Mouse (Mus musculus): ENCODE data around the gene Hnf1a.
"Not testable (repeated sequence)": the region's sequence is repeated elsewhere in the genome, so short reads cannot be mapped to it uniquely, and the experiment has no call there.

Hnf1a gene

DNA sequence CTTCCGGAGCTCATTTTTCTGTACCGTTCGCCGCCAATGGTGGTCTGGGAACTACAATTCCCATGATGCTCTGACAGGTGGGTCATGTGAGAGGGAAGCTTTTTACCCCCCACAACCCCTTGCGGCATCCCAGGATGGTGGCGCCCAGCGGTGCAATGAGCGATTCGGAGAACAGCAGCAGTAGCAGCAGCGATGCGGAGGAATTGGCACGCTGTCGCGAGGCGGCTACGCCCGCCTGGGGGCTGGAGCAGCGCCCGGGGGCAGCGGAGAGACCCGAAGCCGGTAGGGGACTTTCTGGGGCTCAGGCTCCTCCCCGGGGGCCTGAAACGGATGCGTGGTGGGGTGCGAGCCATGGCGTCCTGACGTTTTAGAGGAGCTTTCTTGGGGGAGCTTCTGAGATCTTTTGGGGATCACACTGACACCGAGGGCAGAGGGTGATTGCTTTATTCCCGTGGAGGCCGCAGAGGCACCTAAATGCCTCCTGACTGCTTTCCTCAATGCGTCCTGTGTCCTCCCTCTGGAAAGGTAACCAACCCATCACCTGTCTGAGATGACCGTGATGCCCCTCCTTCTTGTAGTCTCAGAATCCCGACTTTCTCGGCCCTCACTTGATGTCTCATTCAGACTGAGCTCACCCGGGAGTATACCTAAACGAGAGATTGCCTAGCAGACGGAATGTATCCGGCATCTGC is 28.7 kb downstream of the Hnf1a start, which contains the start of gene 2210016L21Rik:
Gene 2210016L21Rik, plus strand, starts transcription at position 85 of the 692 bp plus-strand sequence.
- peak; percentile 85 for DNase-seq

DNA sequence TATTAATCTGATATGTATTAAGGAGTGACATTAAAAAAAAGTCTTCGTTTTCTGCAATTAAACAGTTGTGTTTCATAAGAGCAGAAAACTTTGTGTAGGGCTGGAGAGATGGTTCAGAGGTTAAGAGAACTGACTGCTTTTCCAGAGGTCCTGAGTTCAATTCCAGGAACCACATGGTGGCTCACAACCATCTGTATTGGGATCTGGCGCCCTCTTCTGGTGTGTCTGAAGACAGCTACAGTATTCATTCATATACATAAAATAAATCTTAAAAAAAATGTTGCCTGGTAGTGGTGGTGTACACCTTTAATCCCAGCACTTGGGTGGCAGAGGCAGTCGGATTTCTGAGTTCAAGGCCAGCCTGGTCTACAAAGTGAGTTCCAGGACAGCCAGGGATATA is 29.8 kb downstream of the Hnf1a start:
- DNase-seq = peak; percentile 38

DNA sequence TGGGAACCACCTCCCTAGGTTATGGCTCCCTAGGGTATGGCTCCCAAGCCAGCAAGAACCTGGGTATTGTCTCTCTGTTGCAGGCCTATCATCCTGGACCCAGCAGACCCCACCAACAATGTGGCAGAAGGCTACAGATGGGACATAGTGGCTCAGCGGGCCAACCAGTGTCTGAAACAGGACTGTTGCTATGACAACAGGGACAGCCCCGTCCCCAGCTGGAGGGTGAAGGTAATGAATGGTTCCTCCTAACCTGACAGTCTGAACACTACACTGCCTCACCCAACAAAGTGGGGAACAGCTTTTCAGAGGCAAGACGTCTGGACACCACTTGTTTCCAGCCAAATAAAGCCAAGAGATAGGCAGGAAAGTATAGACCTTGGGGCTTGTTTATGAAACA is 35.1 kb downstream of the Hnf1a start:
- no peak for DNase-seq

DNA sequence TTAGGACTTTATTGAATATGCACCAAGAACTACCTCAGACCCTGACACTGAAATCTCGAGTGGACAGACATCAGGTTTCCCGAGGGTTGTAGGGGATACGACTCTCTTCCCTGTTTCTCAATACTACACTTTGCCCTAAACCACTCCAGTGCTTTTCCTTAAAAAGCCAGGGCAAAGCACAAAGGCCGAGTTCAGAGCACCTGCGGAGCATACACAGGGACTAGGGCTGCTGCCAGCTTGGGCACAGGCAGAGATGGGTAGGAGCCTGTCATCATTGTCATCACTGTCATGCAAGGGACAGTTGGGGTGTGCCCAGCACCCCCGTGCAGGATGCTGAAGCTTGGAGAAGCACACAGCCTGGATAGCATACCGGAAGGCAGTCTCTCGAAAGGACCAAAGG is 37.7 kb downstream of the Hnf1a start:
- DNase-seq = no peak

DNA sequence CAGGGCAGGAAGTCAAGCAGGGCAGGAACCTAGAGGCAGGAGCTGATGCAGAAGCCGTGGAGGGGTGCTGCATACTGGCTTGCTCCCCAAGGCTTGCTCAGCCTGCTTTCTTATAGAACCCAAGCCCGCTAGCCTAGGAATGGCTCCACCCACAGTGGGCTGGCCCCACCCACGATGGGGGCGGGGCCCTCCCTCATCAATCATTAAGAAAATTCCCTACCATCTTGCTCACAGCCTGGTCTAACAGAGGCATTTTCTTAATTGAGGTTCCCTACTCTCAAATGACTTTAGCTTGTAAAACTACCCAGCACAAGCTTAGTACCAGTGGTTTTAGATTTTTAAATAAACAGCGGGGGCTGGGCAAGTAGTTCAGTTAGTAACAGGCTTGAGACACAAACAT is 39.3 kb downstream of the Hnf1a start:
- no peak for DNase-seq

DNA sequence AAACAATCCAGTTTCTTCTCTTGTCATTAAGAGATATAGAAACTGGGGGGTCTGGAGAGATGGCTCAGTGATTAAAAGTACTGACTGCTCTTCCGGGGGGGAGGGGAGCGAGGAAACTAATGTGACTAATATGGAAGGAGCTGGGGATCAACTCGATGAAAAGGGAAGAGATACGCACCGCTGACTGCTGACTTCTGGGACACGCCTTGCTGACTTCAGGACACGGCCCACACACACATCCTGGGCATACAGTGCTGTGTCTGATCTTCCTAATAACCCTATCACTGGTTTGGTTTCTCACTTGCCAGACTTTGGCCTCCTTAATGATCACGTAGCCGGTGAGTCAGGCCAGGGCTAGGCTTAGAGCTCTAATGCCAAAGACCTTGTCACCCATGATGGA is 44.1 kb downstream of the Hnf1a start:
- DNase-seq = no peak

DNA sequence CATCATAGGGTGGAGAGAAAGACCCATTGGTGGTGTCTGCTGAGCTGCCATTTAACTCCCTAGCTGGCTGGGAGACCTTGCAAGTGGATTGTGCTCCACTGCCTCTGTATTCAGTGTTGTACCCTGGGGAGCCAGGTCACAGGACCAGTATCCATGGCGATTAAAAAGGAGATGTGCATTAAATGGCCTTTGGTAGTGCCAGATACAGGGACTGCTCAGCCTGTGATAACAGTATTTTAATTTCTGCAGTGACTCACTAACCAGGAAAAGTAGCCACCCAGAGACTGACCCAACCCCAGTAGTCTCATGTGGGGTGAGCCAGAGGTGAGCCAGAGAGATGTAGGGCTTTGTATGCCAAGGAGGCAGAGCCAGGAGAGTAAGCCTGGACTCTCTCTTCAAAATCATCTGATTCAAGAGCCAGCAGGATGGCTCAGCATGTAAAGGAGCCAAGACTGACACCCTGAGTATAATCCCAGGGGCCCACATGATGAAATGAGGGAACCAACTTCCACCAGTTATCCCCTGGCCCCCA is 44.7 kb downstream of the Hnf1a start:
- DNase-seq = no peak

DNA sequence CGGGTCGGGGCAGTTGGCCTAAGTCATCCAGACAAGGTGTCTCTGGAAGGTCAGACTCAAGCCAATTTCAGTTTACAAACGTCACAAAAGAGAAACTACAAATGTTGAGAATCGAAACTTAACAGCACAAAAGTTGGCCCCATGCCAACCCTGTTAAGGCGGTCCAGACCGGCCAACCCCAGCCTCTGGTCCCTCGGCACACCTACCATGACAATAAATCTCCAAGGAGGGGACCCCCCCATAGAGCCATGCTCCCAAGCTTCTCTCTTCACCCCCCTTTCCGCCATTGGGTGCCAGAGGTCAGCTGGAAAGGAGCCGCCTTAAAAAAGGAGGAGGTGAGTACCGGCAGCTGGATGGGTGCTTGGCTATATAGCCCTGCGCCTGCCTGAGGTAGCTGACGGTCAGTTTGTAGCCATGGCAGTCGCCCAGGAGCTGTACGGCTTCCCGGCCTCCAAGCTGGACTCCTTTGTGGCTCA is 47.9 kb downstream of the Hnf1a start, which contains the start of gene Oasl1:
Gene Oasl1, plus strand, starts transcription at position 243 of the 476 bp plus-strand sequence.
- peak; percentile 44 for DNase-seq

DNA sequence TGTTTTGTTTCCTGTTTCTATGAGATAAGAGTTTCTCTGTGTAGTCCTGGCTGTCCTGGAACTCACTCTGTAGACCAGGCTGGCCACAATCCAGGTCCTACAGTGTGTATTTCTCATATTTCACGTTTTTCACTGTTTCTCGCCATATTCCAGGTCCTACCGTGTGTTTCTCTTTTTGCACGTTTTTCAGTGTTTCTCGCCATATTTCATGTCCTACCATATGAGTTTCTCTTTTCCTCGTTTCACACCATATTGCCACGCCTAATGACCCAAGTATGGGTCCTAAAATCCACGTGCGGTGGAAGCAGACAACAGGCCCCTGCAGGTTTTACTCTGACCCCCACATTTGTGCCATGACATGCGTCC is 48.5 kb downstream of the Hnf1a start:
- no peak for DNase-seq

DNA sequence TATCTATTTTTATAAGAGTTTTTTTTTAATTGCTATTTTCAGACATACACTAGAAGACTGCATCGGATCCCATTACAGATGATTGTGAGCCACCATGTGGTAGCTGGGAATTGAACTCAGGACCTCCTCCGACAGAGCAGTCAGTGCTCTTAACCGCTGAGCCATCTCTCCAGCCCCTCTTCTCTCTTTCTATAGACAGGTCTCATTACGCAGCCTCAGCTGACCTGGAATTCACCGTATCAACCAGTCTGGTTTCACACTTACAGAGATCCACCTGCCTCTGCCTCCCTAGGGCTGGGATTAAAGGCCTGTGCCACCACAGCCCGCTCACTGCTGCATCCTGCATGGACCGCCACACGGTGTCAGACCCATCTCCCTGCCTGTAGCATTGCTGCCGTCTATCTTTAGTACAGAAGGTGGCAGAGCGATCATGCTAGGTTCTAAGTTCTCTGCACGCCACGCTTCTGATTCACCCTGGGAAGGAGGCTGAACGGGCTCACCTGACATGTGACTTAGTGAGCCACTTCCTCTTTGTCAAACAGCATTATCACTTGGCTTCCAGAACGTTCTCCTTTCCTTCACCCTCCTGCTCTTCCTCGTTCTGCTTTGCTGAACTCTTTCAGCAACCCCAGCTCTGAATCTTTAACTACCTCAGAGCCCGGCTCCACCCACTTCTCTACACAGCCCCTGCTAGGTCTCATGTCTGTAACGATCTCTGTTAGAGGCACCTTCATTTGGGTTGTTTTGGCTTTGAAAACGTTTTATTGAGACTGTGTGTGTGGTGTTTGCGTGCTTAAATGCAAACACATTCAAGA is 49.1 kb downstream of the Hnf1a start:
- peak; percentile 71 for DNase-seq

DNA sequence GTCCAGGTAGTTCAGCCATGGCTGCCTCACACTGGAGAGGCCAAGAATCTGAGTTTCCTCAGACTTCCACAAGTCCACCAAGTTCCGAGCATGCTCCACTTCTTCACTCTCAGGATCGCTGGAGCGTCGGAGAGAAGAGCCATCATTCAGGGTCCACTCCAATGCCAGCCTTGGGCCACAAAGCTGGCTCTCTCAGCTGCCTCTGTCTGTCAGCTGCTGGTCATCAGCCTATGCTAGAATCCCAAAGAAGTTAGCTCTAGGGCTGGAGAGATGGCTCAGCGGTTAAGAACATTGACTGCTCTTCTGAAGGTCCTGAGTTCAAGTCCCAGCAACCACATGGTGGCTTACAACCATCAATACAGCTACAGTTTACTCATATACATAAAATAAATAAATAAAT is 53.5 kb downstream of the Hnf1a start:
- DNase-seq = not testable (repeated sequence)

DNA sequence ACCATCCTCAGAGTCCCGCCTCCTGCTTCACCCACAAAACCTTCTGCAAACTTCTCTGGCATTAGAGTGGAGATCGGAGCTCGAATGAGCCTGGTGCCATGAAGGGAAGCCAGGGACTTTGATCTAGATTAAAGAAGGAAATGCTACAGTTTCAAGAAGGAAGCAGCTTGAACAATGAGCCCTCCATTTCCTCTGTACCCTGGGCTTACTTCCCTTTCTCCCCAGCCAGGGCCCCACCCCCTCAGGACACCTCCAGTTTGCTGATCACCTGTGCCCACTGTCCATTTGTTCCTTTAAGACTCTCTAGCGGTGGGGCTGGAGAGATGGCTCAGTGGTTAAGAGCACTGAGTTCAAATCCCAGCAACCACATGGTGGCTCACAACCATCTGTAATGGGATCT is 54.1 kb downstream of the Hnf1a start:
- DNase-seq = no peak

DNA sequence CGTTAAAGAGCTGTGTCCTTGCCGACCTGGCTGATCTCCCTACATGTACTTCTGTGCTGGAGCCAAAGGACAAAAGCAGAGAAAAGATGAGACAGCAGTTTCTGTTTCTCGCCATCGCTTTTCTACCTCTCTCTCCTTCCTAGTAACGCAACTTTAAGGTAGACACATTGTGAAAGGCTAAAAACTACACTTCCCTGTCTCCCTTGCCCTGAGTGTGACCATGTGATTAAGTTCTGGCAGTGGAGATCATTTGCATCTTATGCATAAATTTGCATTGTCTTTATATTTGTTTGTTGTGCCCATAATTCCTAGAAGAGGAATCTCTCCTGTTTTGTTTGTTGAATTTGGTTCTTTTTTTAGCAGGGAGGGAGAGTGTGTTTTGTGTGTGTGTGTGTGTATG is 55.0 kb downstream of the Hnf1a start:
- no peak for DNase-seq

DNA sequence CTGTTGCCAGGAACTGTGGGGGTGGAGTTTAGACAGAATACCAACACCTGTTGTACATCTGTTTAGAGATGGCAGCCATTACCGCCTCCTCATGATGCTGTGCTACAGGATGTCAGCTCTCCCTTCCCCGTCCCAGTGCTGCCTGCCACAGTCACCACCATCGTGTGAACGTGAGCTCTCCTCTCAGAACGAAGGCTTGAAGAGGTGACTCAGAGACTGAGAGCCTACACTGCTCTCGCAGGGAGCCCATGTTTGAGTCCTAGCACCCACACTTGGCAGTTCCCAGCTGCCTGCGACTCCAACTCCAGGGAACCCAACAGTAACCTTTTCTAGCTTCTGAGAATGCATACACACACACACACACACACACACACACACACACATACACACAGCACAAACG is 56.0 kb downstream of the Hnf1a start:
- DNase-seq = peak; percentile 22

DNA sequence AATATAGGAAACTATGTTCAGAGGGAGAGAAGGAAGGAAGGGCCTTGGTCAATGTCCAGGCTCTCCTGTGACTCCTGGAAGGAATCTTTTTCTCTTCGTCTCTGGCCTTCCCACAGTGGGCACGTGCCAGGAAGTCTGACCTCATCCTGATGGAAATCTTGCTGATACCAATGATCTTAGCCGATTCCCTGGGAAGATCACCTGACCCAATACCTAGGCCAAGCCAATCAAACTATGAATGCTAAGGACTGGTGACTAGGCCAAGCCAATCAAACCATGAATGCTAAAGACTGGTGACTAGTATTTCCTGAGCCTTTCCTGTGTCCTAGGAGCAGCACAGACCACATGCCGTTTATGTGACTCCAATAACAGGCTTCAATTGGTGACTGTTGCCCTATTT is 57.2 kb downstream of the Hnf1a start:
- no peak for DNase-seq

DNA sequence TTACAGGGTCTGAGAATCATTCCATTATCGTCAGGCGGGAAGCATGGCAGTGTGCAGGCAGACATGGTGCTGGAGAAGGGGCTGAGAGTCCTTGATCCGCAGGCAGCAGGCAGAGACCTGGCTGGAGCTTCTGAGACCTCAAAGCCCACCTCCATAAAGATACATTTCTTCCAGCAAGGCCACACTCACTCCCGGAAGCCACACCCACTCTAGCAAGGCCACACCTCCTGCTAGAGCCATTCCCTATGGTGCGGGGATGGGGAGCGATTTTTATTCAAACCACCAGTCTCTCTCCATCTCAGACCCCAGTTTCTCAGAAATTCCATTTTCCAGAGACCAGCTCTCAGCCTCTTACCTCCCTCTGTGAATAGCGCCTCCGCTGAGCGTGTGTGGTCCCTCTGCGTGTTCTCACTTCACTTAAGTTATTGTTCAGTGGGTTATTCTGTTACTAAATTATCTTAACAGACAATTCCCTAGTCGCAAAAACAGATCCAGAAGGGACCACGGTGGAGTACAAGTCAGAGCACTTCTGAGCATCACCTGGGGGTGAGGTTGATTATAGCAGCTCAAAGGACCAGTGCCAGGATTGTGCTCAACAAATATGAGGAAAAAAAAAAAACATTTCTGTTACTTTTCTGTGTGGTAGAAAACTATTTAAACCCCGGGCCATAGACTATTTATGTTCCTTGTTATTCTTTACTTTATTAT is 62.1 kb downstream of the Hnf1a start:
- no peak for DNase-seq

DNA sequence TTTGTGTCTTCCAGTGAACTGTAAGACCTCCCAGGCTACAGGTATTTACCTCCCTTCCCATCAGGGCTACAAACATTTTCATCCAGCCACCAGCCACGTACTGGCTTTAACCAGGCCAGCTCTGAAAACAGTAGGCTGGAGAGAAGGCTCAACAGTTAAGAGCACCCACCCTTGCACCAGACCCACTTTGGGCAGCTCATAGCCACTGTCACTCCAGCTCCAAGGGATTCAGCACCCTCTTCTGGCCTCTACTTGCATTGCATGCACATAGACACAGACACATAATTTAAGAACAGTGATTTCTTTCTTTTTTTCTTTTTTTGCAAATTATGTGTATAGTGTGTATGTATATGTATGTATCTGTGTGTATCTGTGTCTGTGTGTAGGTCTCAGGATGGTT is 68.5 kb downstream of the Hnf1a start:
- peak; percentile 73 for DNase-seq
